Mouse (Mus musculus) lung, postnatal 4 days (tissue): ENCODE data around the gene Arhgdia.
"Not testable (repeated sequence)": the region's sequence is repeated elsewhere in the genome, so short reads cannot be mapped to it uniquely, and the experiment has no call there.

Experiments
- DNase-seq, 2 experiments: peaks; one replicate each; pipeline ENCODE4 v3.0.0; 2021

Gene Arhgdia

GRCm38 (mm10) chr11:120578024-120578693 is 3.3 kb downstream of the Arhgdia start:
- DNase-seq, result no peak

- peak in 1 of 2 experiments; percentile 18 for DNase-seq
Measured at GRCm38 (mm10) chr11:120577211-120578023, 4.0 kb downstream of the Arhgdia start.

- no peak for DNase-seq
Measured at GRCm38 (mm10) chr11:120576365-120576981, 5.0 kb downstream of the Arhgdia start.

- no peak for DNase-seq
Measured at GRCm38 (mm10) chr11:120575940-120576339, 5.5 kb downstream of the Arhgdia start.

GRCm38 (mm10) chr11:120575046-120575445 is 6.4 kb downstream of the Arhgdia start:
- DNase-seq, result no peak

GRCm38 (mm10) chr11:120574278-120574600 is 7.2 kb downstream of the Arhgdia start:
- DNase-seq, result no peak

GRCm38 (mm10) chr11:120573585-120574277 is 7.7 kb downstream of the Arhgdia start:
- no peak for DNase-seq

GRCm38 (mm10) chr11:120572752-120573584 is 8.5 kb downstream of the Arhgdia start, which contains the start of gene P4hb:
Gene P4hb, minus strand, starts transcription at chr11:120573253.
- peak; percentile 100 for DNase-seq

GRCm38 (mm10) chr11:120572417-120572751 is 9.0 kb downstream of the Arhgdia start:
- no peak for DNase-seq

GRCm38 (mm10) chr11:120571754-120572416 is 9.5 kb downstream of the Arhgdia start:
- DNase-seq, result no peak

GRCm38 (mm10) chr11:120571122-120571521 is 10.3 kb downstream of the Arhgdia start:
- no peak for DNase-seq

- no peak for DNase-seq
Measured at GRCm38 (mm10) chr11:120568324-120568723, 13.1 kb downstream of the Arhgdia start.

GRCm38 (mm10) chr11:120565114-120565513 is 16.3 kb downstream of the Arhgdia start:
- DNase-seq, result no peak

GRCm38 (mm10) chr11:120562949-120563348 is 18.5 kb downstream of the Arhgdia start:
- no peak for DNase-seq

- no peak for DNase-seq
Measured at GRCm38 (mm10) chr11:120560952-120561728, 20.3 kb downstream of the Arhgdia start.

- not testable (repeated sequence) for DNase-seq
Measured at GRCm38 (mm10) chr11:120558843-120559242, 22.6 kb downstream of the Arhgdia start.

GRCm38 (mm10) chr11:120555260-120555659 is 26.2 kb downstream of the Arhgdia start:
- no peak for DNase-seq

- DNase-seq, result no peak
Measured at GRCm38 (mm10) chr11:120554834-120555233, 26.6 kb downstream of the Arhgdia start.

- no peak for DNase-seq
Measured at GRCm38 (mm10) chr11:120552736-120553135, 28.7 kb downstream of the Arhgdia start.

- DNase-seq, result no peak
Measured at GRCm38 (mm10) chr11:120550810-120551440, 30.5 kb downstream of the Arhgdia start, which contains the start of gene Ppp1r27. Gene Ppp1r27, minus strand, starts transcription at chr11:120551132.
